Mouse (Mus musculus) liver, postnatal 0 days (tissue): ENCODE measurements around the gene Ilf3.

ENCODE experiments used
- CTCF ChIP-seq: sonication (generic); IDR thresholded peaks from 2 replicates; pipeline ENCODE4 v1.5.1; 2016; ENCODE audit warnings: antibody characterized with exemption, low read depth
- EP300 ChIP-seq: IDR thresholded peaks from 2 replicates; pipeline ENCODE4 v1.6.1; 2016; ENCODE audit warnings: antibody characterized with exemption, low read depth, mild to moderate bottlenecking

- TF ChIP-seq EP300: no peak
- TF ChIP-seq CTCF: no peak
Observed at GRCm38 (mm10) chr9:21332161-21333061, 35.3 kb upstream of the Ilf3 start.
